Mouse (Mus musculus) heart, postnatal 0 days (tissue): Measurements from ENCODE around the gene Pgrmc1.

ENCODE experiments used
- CTCF ChIP-seq: IDR thresholded peaks from 2 replicates; pipeline ENCODE4 v1.5.1; 2016; ENCODE audit warnings: antibody characterized with exemption, control low read depth, low read depth
- EP300 ChIP-seq: IDR thresholded peaks from 2 replicates; pipeline ENCODE4 v1.6.1; 2016; ENCODE audit warnings: antibody characterized with exemption, low read depth

GRCm38 (mm10) chrX:36644657-36645551, 46.9 kb downstream of the Pgrmc1 start, which contains the start of gene Akap17b:
- no peak for TF ChIP-seq EP300
- peak; percentile 52 for TF ChIP-seq CTCF
